Mouse (Mus musculus): ENCODE measurements around the gene Tpsab1. TPM values are rescaled to one million over a fixed set of nuclear protein-coding genes. Genes with fewer than 3 reads are reported as not detected.

Gene Tpsab1
- 2.1 and 2.9 TPM in 2 replicates for total RNA-seq (2021)
- long read RNA-seq, experiment 1, partial matches to known transcripts, result 0 of 2 reads
- long read RNA-seq, experiment 1, other reads (novel, unspliced or antisense), result 0 of 2 reads
- long read RNA-seq, experiment 2, partial matches to known transcripts, result 0 of 4 reads
- long read RNA-seq, experiment 2, other reads (novel, unspliced or antisense), result 0 of 4 reads

DNA sequence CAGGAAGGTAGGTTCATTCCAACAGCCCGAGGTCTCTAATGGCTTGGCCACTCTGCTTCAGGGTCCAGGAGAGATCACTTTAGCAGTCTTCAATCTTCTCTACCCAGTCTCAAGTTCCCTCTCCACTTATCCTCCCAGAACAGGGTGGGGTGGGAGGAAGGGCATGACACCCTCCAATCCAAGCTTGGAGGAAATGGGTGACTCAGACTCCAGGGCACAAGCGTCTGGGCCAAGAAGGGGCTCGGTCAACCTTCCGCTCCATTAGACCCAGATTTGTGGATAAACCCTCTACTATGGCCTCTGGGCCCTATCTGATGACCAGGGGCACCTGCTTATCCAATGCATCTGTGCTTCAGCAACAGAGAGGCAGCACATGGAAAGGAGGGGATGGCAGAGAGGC, at the start of gene Tpsab1:
Gene Tpsab1 (minus strand): TSS at position 101 of the 400 bp plus-strand sequence.
- DNase-seq, result no peak

DNA sequence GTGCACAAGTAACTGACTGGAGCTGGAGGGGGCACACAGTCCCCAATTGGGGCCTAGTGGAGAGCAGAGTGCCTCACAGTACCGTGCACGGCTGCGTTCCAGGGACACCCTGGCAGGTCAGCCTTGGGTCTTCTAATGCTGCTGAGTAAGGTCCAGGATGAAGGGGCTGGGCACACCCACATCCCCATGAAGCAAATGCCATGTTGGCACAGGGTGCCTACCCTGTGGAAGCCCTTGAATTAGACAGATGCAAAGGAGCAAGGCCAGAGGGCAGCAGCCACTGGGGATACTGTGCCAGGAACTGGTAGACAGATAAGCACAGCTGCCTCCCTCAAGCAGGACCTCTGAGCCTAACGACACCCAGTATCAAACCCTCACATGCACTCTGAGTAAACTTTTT, 49.2 kb upstream of the Tpsab1 start:
- peak; percentile 52 for DNase-seq

DNA sequence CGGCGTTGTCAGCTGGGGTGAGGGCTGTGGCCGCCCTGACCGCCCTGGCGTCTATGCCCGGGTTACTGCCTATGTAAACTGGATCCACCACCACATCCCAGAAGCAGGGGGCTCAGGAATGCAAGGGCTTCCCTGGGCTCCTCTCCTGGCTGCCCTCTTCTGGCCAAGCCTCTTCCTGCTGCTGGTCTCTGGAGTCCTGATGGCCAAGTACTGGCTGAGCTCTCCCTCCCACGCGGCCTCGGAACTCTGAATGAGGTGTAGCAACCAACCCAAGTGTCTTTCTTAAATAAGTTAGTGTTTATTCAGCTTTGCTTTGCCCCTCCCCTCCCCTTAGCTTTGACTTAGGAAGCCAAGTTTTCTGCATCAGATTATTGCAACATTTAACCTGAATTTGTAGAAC, 28.6 kb upstream of the Tpsab1 start:
- peak; percentile 76 for DNase-seq

DNA sequence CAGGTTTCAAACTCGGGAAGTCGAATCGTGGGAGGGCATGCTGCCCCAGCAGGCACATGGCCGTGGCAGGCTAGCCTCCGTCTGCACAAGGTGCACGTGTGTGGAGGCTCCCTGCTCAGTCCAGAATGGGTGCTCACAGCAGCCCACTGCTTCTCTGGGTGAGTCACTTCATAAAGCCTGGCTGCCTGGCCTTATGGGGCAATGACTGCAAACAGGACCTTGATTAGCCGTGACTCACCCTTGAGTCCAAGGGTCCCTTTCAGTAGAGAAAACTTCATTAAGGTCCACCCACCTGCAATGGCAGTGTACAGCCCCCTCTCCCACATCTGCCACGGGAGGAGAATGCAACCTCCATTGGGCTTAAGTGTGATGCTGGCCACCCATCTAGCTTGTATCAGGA, 27.1 kb upstream of the Tpsab1 start:
- peak; percentile 77 for DNase-seq

DNA sequence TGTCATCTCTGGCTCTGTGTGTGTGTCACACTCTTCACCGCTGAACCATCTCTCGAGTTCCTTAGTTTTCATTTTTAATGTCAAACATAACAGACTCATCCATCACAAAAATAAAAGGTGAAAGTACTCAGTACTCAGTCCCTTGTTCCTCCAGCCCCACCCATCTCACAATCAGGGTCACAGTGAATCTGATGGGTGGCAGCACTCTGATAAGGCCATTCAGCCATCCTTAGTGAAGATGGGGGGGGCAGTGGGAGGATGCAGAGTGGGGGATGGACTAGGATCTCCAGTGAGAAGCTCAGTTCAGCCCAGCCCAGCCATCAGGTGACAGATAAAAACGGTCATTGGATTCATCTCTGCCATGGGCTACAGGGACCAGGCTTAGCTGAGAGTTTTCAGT, 23.6 kb upstream of the Tpsab1 start, which contains the start of gene Tpsg1:
Gene Tpsg1 (plus strand): TSS at position 301 of the 400 bp plus-strand sequence.
- DNase-seq, result no peak

DNA sequence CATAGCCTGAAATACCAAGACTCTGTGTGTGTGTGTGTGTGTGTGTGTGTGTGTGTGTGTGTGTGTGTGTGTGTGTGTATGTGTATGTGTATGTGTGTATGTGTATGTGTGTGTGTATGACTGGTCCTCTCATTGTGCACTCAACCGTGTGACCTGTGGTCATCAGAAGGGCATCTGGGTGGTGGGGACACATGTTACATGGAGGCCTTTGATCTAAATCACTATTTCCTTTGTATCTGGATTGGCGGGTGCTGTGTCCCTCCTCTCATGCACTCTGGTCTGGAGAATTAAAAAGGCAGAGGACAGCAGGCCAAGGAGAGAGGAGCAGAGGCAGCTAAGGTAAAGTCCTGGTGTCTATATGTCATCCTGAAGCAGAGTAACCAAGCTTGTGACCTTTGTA, 20.6 kb upstream of the Tpsab1 start, which contains the start of gene Tpsb2:
Gene Tpsb2 (plus strand): TSS at position 301 of the 400 bp plus-strand sequence.
- no peak for DNase-seq

DNA sequence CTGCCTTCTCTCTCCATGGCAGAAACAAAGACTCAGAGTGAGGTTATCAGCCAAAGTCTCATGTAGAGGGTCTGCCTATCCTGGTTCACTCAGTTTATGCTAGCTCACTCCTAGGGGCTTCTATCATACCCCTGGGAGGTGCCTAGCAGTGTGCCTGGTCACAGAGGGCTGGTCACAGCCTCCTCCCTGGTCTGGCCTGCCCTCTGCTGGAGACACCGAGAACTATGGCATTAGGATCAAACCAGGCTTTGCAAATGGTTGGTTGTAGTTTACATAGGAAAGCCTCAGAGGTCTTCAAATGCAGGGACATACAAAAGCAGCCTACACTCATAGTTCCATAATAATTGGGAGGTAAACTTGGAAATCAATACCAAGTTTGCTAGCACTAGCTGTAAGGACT, 18.4 kb upstream of the Tpsab1 start:
- DNase-seq, result peak; percentile 82

DNA sequence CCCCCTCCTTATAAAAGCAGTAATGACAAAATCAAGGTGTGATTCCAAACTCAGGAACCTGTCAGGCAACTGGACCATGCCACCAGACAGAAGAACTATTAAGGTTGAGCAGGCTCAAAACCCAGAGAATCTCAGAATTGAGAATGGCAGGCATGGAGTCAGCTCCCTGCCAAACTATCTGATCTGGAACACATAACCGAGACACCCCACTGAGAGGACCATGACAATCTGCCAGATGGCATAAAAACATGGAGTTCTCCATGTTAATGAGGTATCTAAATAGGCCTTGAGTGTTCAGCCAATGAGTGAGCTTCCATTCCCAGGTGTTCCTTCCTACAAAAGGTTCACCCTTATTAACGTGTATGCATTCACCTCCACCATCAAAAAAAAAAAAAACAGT, 15.9 kb upstream of the Tpsab1 start:
- no peak for DNase-seq

DNA sequence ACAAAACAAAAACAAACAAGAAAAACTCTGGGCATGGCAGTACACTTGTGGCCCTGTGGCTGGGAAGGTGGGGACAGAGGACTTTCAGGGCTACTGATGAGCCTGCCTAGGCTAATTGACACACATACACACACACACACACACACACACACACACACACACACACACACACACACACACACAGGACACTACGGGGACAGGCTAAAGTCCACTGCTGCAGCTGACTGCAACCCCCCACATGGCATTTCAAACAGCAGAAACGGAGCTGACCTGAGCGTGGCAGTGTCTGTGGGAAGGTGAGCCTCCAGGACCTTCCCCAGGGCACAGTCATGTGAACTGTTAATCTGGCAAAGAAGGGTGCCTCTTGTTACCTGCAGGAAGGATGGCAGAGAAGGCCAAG, 3.9 kb downstream of the Tpsab1 start:
- no peak for DNase-seq

DNA sequence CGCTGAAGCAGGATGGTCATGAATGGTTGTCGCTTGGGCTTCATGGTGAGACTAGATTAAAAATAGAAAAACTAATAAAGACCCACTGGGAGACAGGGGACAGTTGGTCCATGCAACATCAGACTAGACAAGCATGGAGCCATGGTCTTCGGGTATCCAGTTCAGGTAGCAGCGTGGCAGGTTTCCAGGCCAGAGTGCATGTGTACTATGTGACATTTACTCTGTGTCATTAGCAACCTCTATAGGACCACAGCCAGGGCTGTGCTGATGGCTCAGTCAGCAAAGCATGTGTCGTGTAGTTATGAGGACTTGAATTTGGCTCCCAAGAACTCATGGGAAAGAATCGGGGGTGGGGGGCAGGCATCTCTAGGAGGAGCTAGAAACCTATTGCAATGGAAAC, 5.4 kb downstream of the Tpsab1 start:
- no peak for DNase-seq

DNA sequence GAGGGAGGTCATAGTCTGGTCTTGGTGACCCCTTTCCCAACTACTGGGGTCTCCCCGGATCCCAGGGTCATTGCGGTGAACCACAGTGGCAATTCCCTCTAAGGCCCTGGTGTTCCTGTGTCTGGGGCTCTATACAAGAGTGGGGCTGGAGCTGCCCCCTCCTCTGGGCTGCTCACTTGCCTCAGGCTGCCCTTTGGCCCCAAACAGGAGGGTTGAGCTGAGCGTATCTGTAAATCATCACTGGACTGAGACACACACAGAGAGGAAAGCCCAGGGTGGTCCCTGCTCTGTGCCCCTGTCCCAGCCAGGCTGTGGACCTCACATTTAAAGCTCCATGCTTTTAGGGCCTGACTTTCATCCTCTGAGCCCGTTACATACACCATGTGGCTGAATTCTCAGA, 7.1 kb downstream of the Tpsab1 start:
- DNase-seq, result no peak

DNA sequence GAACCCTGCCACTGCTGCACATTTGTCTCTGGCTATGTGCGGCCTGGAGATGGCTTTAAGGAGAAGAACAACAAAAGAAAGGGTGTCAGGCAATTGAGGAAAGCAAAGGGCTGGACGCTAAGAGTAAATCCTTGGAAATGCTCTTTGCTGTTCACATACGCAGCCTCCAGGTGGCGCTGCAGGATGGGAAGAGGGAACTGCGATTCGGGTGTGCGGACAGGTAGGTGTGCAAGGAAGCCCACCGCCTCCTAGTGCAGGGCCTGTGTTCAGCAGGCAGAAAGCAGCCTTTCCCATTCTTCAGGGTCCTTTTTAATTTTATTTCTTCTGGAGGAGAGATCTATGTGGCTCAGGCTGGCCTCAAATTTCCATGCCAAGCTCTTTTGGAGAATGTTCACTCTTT, 11.4 kb downstream of the Tpsab1 start:
- DNase-seq, result peak; percentile 79

DNA sequence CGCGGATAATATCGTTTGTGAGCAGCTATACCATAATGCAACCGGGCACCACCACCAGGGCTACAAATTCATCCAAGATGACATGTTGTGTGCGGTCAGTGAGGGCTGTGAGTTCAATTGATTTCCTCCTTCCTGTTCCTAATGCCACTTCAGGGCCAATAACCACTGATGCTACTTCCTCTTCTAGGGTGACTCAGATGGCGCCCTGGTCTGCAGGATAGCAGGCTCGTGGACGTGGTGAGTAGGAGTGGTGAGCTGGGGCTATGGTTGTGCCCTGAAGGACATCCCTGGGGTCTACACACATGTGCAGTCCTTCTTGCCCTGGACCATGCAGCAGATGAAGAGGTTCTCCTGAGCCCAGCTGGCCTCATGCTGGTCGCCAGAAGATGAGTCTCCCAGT, 13.0 kb downstream of the Tpsab1 start:
- DNase-seq, result no peak

DNA sequence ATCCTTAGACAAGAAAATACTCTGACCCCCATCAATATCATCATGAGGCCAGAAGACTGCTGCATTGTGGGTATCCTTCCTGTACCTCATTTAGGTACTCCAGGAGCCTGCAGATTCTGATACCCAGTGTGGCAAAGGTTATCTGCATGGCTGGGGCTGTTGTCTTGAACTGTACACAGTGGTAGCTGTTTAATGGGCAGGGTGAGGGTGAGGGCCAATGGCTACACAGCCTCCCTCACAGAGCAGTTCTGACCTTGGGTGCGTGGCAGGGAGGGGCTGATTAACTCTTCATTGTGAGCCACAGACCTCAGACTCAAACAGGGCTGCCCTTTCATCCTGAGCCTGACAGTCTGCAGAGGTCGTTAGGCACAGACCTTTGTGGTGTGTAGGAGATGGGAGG, 22.4 kb downstream of the Tpsab1 start:
- no peak for DNase-seq

DNA sequence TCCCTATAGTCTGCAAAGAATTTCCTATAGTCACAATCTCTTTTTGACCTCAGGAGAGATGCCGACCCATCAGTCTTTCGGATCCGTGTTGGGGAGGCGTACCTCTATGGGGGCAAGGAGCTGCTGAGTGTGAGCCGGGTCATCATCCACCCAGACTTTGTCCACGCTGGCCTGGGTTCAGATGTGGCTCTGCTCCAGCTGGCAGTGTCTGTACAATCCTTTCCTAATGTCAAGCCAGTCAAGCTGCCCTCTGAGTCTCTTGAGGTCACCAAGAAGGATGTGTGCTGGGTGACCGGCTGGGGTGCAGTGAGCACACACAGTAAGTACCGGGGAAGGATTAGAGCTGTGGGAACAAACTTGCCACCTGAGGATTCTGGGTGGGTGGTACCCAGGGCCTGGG, 24.5 kb downstream of the Tpsab1 start:
- no peak for DNase-seq

DNA sequence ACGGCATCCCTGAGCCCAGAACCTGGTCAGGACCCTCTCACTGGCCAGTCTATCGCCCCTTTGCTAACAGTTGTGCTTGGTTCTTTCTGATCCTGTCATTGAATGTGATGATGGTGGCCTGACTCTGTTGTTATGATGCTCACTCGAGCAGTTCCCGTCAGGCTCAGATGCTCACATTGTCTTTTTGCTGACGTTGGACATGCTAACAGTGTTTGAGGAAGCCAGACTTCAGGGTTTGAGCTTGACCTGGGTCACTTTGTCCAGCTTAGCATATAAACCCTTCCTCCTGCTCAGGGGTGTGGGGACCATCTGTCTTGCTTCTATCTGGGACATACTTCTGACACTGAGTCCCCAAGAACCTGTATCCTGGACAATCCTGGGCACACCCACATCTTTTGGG, 27.0 kb downstream of the Tpsab1 start, which contains the start of gene Prss29:
Gene Prss29 (plus strand): TSS at position 301 of the 400 bp plus-strand sequence.
- no peak for DNase-seq

DNA sequence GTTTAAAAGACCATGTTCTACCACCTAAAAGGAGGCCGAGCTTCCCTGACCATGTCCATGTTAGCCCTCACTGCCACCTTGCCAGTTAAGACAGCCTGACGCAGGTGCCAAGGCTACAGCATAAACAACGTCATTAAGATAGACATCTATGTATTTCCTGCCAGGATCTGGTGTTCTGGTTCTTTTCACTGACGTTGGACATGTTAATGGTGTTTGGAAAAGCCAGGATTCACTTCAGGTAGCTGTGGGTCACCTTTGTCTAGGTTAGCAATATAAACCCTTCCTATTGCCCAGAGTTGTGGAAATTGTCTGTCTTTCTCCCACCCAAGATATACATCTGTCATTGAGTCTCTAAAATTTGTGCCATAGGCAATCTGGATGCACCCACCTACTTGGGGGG, 37.0 kb downstream of the Tpsab1 start, which contains the start of gene Prss28:
Gene Prss28 (plus strand): TSS at position 301 of the 400 bp plus-strand sequence.
- no peak for DNase-seq

DNA sequence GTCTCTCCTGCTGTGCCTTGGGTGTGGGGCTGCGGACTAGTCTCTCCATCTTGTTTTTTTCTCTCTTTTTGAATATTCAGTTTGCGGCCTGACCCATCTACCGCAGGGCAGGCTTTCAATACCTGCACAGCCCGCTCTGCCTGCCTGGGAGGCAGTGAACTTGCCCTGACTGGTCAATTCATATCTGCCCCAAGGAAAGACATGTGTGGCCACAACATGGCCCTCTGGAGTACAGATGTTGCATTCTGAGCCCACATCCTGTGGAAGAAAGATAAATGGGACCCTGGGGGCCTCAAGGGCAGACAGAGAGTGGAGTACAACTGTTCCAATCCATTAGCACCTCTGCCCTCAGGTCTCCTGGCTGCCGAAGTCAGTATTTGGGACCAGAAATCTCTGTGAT, 47.3 kb downstream of the Tpsab1 start, which contains the start of gene Prss34:
Gene Prss34 (plus strand): TSS at position 301 of the 400 bp plus-strand sequence.
- no peak for DNase-seq

DNA sequence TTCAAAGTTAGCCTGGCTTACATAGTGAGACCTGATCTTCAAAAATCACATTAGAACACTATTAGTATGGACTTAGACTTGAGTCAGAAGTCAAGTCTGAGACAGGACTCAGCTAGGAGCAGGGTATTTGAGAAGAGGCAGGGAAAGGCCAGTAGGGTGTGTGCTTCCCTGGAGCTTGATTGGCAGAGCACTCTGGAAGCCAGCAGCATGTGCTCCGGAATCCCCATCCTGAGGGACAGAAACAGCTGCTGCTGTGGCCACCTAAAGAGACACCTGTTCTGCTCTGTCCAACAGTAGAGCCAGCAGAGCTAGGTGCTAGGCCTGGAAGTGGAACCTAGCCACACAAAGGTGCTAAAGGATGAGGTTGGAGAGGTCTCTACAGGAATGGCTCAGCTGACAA, 51.3 kb downstream of the Tpsab1 start:
- no peak for DNase-seq

DNA sequence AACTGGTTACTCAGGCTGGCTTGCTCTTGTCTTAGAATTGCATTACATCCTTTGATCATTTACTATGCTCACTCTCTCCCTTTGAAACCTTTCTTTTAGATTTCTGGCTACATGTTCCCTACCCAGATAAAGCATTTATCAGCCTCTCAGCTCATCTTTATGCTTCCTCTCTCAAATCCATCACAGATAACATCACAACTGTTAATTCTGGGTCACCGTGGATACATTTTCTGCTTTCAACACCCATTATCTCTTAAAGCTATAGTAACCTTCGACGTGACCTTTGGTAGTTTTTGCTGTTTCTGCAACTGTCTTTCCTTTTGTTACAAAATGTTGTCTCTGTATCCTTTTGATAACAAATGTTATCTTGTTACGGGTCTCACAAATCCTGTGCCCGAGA, 51.9 kb downstream of the Tpsab1 start:
- DNase-seq, result no peak
